Mouse (Mus musculus): Measurements from ENCODE around the gene Myl7. TPM values are rescaled to one million over a fixed set of nuclear protein-coding genes. Genes with fewer than 3 reads are reported as not detected.

Gene Myl7
- polyA plus RNA-seq, 1 experiment from 2014 or later: 156 TPM

GRCm38 (mm10) chr11:5856479-5857130, 42.0 kb downstream of the Myl7 start:
- H3K9ac ChIP-seq (ENCODE audit: low read depth, low read length): no peak overlapping the region
- 0 out of 2 replicates have a peak, but pooled peaks cover 1% of the 10 kb centered on the region for H3K4me1 ChIP-seq (replicated peaks; ENCODE audit: control insufficient read depth, insufficient read depth, low read length)
- no peak for DNase-seq (ENCODE audit: low spot score)
- H3K27ac ChIP-seq (ENCODE audit: low read depth, low read length): no peak overlapping the region
- peaks cover 14% of the 10 kb centered on the region for H3K27me3 ChIP-seq (replicated peaks; ENCODE audit: control insufficient read depth, insufficient read depth, low read length)
- no peak overlapping the region for H3K4me3 ChIP-seq (ENCODE audit: low read depth, low read length)
- WGBS: 72% methylated on average over 8 of the region's 8 CpGs
- no peaks in the 10 kb centered on the region for H3K36me3 ChIP-seq (ENCODE audit: control insufficient read depth, insufficient read depth, low read length)
- H3K9me3 ChIP-seq (ENCODE audit: control insufficient read depth, low read length): peaks cover 3% of the 10 kb centered on the region; the same call in 1 of the 2 replicates
- no peak overlapping the region for H3K4me2 ChIP-seq
- no peak for ATAC-seq (replicated peaks; ENCODE audit: low FRiP score)

- peaks cover 7% of the 10 kb centered on the region for H3K27me3 ChIP-seq (replicated peaks; ENCODE audit: control insufficient read depth, insufficient read depth, low read length)
- no peak overlapping the region for H3K4me2 ChIP-seq
- H3K9ac ChIP-seq (ENCODE audit: low read depth, low read length): no peak overlapping the region
- 55% methylated on average over 7 of the region's 7 CpGs for WGBS
- no peaks in the 10 kb centered on the region for H3K4me1 ChIP-seq (replicated peaks; ENCODE audit: control insufficient read depth, insufficient read depth, low read length)
- no peak for ATAC-seq (replicated peaks; ENCODE audit: low FRiP score)
- H3K36me3 ChIP-seq (ENCODE audit: control insufficient read depth, insufficient read depth, low read length): no peaks in the 10 kb centered on the region
- no peak overlapping the region for H3K4me3 ChIP-seq (ENCODE audit: low read depth, low read length)
- no peak overlapping the region for H3K27ac ChIP-seq (ENCODE audit: low read depth, low read length)
- H3K9me3 ChIP-seq (ENCODE audit: control insufficient read depth, low read length): peaks cover 3% of the 10 kb centered on the region; the same call in 1 of the 2 replicates
- no peak for DNase-seq (ENCODE audit: low spot score)
Observed at GRCm38 (mm10) chr11:5855902-5856301, 42.7 kb downstream of the Myl7 start.

GRCm38 (mm10) chr11:5855481-5855880, 43.1 kb downstream of the Myl7 start:
- no peak overlapping the region for H3K9ac ChIP-seq (ENCODE audit: low read depth, low read length)
- H3K36me3 ChIP-seq (ENCODE audit: control insufficient read depth, insufficient read depth, low read length): no peaks in the 10 kb centered on the region
- DNase-seq (ENCODE audit: low spot score) (no peak), ATAC-seq (replicated peaks; ENCODE audit: low FRiP score) (no peak)
- no peak overlapping the region for H3K4me3 ChIP-seq (ENCODE audit: low read depth, low read length)
- H3K4me1 ChIP-seq (replicated peaks; ENCODE audit: control insufficient read depth, insufficient read depth, low read length): no peaks in the 10 kb centered on the region
- 0 out of 2 replicates have a peak, but pooled peaks cover 3% of the 10 kb centered on the region for H3K27me3 ChIP-seq (replicated peaks; ENCODE audit: control insufficient read depth, insufficient read depth, low read length)
- H3K9me3 ChIP-seq (ENCODE audit: control insufficient read depth, low read length): peaks cover 3% of the 10 kb centered on the region; the same call in 1 of the 2 replicates
- no peak overlapping the region for H3K27ac ChIP-seq (ENCODE audit: low read depth, low read length)
- no peak overlapping the region for H3K4me2 ChIP-seq

GRCm38 (mm10) chr11:5852314-5852713, 46.3 kb downstream of the Myl7 start:
- Histone ChIP-seq H3K4me3 (ENCODE audit: low read depth, low read length) (no peak overlapping the region), H3K9ac (ENCODE audit: low read depth, low read length) (no peak overlapping the region), H3K36me3 (ENCODE audit: control insufficient read depth, insufficient read depth, low read length) (no peaks in the 10 kb centered on the region), H3K27ac (ENCODE audit: low read depth, low read length) (no peak overlapping the region), H3K9me3 (ENCODE audit: control insufficient read depth, low read length) (no peaks in the 10 kb centered on the region), H3K4me1 (replicated peaks; ENCODE audit: control insufficient read depth, insufficient read depth, low read length) (no peaks in the 10 kb centered on the region), H3K27me3 (replicated peaks; ENCODE audit: control insufficient read depth, insufficient read depth, low read length) (no peaks in the 10 kb centered on the region), H3K4me2 (no peak overlapping the region)
- WGBS: 56% methylated on average over 1 of the region's 1 CpGs
- DNase-seq (ENCODE audit: low spot score) (no peak), ATAC-seq (replicated peaks; ENCODE audit: low FRiP score) (no peak)

GRCm38 (mm10) chr11:5851021-5851736, 47.4 kb downstream of the Myl7 start:
- Histone ChIP-seq H3K4me3 (ENCODE audit: low read depth, low read length) (no peak overlapping the region), H3K36me3 (ENCODE audit: control insufficient read depth, insufficient read depth, low read length) (no peaks in the 10 kb centered on the region), H3K9me3 (ENCODE audit: control insufficient read depth, low read length) (no peaks in the 10 kb centered on the region), H3K27ac (ENCODE audit: low read depth, low read length) (no peak overlapping the region), H3K9ac (ENCODE audit: low read depth, low read length) (no peak overlapping the region), H3K27me3 (replicated peaks; ENCODE audit: control insufficient read depth, insufficient read depth, low read length) (no peaks in the 10 kb centered on the region), H3K4me1 (replicated peaks; ENCODE audit: control insufficient read depth, insufficient read depth, low read length) (no peaks in the 10 kb centered on the region), H3K4me2 (no peak overlapping the region)
- ATAC-seq (replicated peaks; ENCODE audit: low FRiP score) (no peak), DNase-seq (ENCODE audit: low spot score) (no peak)
- WGBS: 68% methylated on average over 4 of the region's 4 CpGs

- Histone ChIP-seq H3K4me1 (replicated peaks; ENCODE audit: control insufficient read depth, insufficient read depth, low read length) (no peaks in the 10 kb centered on the region), H3K36me3 (ENCODE audit: control insufficient read depth, insufficient read depth, low read length) (no peaks in the 10 kb centered on the region), H3K9me3 (ENCODE audit: control insufficient read depth, low read length) (no peaks in the 10 kb centered on the region), H3K27me3 (replicated peaks; ENCODE audit: control insufficient read depth, insufficient read depth, low read length) (no peaks in the 10 kb centered on the region), H3K4me3 (ENCODE audit: low read depth, low read length) (no peak overlapping the region), H3K9ac (ENCODE audit: low read depth, low read length) (no peak overlapping the region), H3K4me2 (no peak overlapping the region), H3K27ac (ENCODE audit: low read depth, low read length) (no peak overlapping the region)
- WGBS: 62% methylated on average over 5 of the region's 5 CpGs
- DNase-seq (ENCODE audit: low spot score) (no peak), ATAC-seq (replicated peaks; ENCODE audit: low FRiP score) (no peak)
Observed at GRCm38 (mm10) chr11:5850452-5850851, 48.1 kb downstream of the Myl7 start.

GRCm38 (mm10) chr11:5849316-5849715, 49.3 kb downstream of the Myl7 start:
- WGBS: 58% methylated on average over 2 of the region's 2 CpGs
- Histone ChIP-seq H3K4me1 (replicated peaks; ENCODE audit: control insufficient read depth, insufficient read depth, low read length) (no peaks in the 10 kb centered on the region), H3K4me2 (no peak overlapping the region), H3K36me3 (ENCODE audit: control insufficient read depth, insufficient read depth, low read length) (no peaks in the 10 kb centered on the region), H3K9me3 (ENCODE audit: control insufficient read depth, low read length) (no peaks in the 10 kb centered on the region), H3K27me3 (replicated peaks; ENCODE audit: control insufficient read depth, insufficient read depth, low read length) (no peaks in the 10 kb centered on the region), H3K27ac (ENCODE audit: low read depth, low read length) (no peak overlapping the region), H3K9ac (ENCODE audit: low read depth, low read length) (no peak overlapping the region), H3K4me3 (ENCODE audit: low read depth, low read length) (no peak overlapping the region)
- no peak for DNase-seq (ENCODE audit: low spot score)
- no peak for ATAC-seq (replicated peaks; ENCODE audit: low FRiP score)

- Histone ChIP-seq H3K9ac (ENCODE audit: low read depth, low read length) (no peak overlapping the region), H3K9me3 (ENCODE audit: control insufficient read depth, low read length) (no peaks in the 10 kb centered on the region), H3K27ac (ENCODE audit: low read depth, low read length) (no peak overlapping the region), H3K27me3 (replicated peaks; ENCODE audit: control insufficient read depth, insufficient read depth, low read length) (no peaks in the 10 kb centered on the region), H3K4me1 (replicated peaks; ENCODE audit: control insufficient read depth, insufficient read depth, low read length) (no peaks in the 10 kb centered on the region), H3K4me2 (no peak overlapping the region), H3K4me3 (ENCODE audit: low read depth, low read length) (no peak overlapping the region), H3K36me3 (ENCODE audit: control insufficient read depth, insufficient read depth, low read length) (no peaks in the 10 kb centered on the region)
- DNase-seq (ENCODE audit: low spot score) (no peak), ATAC-seq (replicated peaks; ENCODE audit: low FRiP score) (no peak)
- WGBS: 63% methylated on average over 6 of the region's 6 CpGs
Observed at GRCm38 (mm10) chr11:5848741-5849140, 49.8 kb downstream of the Myl7 start.

Measured in liver, embryonic 11.5 days (tissue).